Mouse (Mus musculus): ENCODE results near the gene Cacna1e. TPM values are rescaled to one million over a fixed set of nuclear protein-coding genes. Genes with fewer than 3 reads are reported as not detected.

Cacna1e gene
- total RNA-seq, 2 experiments from 2014 or later, result 2.1 to 3.2 TPM

GRCm38 (mm10) chr1:154791544-154792174 lies 92.6 kb downstream of the Cacna1e start:
- ATAC-seq (replicated peaks; ENCODE audit: low FRiP score, low TSS enrichment, poor library complexity, severe bottlenecking), result no peak

GRCm38 (mm10) chr1:154788491-154788890 lies 95.8 kb downstream of the Cacna1e start:
- no peak for ATAC-seq (replicated peaks; ENCODE audit: low FRiP score, low TSS enrichment, poor library complexity, severe bottlenecking)

- peak; percentile 57; the same call in 1 of the 2 replicates for ATAC-seq (replicated peaks; ENCODE audit: low FRiP score, low TSS enrichment, poor library complexity, severe bottlenecking)
These were observed 96.2 kb downstream of the Cacna1e start for GRCm38 (mm10) chr1:154788069-154788468.

DNA sequence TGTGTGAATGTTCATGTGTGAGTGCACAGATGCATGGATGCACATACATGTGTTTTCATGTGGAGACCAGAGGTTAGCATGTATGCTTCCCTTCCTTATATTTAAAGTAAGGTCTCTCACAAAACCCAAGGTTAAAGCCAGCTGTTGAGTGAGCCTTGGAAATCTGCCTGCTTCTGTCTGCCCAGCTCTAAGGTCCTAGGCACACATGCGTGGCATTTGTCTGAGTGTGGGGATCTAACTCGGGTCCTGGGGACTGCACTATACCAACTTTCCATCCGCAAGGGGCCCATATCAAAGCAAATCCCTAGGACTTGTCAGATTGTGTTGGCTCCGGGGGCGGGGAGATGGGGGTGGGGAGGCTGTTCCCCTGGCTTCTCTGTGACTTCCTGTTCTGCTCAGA lies 96.9 kb downstream of the Cacna1e start:
- no peak for ATAC-seq (replicated peaks; ENCODE audit: low FRiP score, low TSS enrichment, poor library complexity, severe bottlenecking)

- ATAC-seq (replicated peaks; ENCODE audit: low FRiP score, low TSS enrichment, poor library complexity, severe bottlenecking), result peak; percentile 86
These were observed 98.0 kb downstream of the Cacna1e start for GRCm38 (mm10) chr1:154786243-154786669.

DNA sequence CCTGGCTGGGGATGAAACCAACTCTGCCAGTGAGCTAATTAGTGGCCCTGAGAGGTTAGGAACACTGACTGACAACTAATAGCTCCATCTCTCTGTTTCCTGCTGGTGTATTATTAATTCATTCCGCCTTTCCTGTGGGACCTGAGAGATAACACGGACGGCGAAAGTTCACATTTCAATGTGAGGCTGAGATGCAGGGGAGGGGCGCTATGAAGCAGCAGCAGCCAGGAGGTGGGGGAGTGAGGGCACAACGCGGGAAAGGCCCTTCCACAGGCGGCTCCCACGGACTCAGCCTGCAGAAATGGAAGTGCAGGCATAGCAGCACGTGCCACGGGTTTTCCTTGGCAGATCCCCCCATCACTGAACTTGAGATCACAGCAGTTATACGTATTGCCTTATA lies 99.4 kb downstream of the Cacna1e start:
- no peak for ATAC-seq (replicated peaks; ENCODE audit: low FRiP score, low TSS enrichment, poor library complexity, severe bottlenecking)

DNA sequence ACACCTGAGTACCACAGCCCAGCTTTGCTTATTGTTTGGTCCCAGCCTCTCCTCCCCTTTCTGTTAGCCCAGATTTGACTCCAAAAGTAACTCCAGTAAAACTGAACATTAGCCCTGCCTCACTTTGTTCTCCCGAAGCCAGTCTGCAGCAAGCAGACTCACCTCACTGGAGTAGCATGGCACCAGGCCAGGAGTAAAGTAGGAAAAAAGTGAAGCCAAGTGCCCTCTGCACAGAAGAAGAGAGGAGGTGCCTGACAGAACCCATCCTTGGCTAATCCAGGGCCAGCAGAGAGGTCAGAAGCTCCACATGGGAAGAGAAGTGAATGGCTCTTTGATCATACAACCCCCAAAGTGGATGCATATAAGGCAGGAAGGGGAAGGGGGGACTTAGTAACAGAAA lies 100.8 kb downstream of the Cacna1e start:
- no peak for ATAC-seq (replicated peaks; ENCODE audit: low FRiP score, low TSS enrichment, poor library complexity, severe bottlenecking)

DNA sequence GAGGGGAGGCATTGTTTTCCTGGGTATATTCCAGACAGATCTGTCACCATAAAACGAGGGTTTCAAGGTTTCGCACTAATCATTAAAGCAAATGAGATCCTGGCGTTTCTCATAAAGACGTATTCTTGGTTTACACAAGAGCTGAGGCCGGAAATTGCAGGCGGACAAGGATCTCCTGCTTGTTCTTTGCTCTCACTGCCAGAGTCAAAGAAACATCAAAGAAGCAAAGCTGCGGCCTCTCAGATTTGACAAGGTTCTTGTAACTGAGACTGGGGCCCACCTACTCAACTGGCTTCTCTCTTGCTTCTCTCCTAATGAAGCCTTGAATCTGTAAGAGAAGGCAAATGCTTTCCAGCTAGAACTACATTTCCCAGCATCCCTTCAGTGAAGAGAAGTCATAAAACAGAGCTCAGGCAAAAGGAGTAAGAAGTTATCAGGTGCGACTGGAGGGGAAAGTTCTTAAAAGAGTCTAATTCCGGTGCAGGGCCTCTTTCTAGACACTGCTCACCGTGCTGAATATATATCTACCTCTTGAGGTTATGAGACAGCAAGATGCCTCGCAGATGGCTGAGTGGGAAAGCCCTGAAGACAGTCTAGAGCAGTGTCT lies 104.3 kb downstream of the Cacna1e start:
- ATAC-seq (replicated peaks; ENCODE audit: low FRiP score, low TSS enrichment, poor library complexity, severe bottlenecking), result no peak

DNA sequence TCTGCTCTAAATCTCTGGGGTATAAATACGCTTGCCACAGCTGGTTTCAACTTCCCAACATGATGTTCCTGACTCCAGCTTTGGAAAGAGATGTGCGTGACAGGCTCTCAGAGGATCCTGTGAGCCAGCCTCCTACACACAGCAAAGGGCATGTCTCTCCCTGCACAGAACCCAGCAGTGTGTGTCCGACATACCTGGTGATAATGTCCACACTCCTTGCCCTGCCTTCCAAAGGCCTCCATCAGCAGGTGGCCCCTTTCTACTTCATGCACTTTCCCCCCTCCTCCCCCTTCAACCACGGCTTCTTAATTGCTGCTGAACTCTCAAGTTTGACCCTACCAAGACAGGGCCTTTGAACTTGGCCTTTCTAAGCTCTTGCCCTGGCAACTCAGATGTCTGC lies 108.0 kb downstream of the Cacna1e start:
- ATAC-seq (replicated peaks; ENCODE audit: low FRiP score, low TSS enrichment, poor library complexity, severe bottlenecking), result no peak

GRCm38 (mm10) chr1:154774468-154774867 lies 109.8 kb downstream of the Cacna1e start:
- no peak for ATAC-seq (replicated peaks; ENCODE audit: low FRiP score, low TSS enrichment, poor library complexity, severe bottlenecking)

GRCm38 (mm10) chr1:154771111-154771510 lies 113.2 kb downstream of the Cacna1e start:
- ATAC-seq (replicated peaks; ENCODE audit: low FRiP score, low TSS enrichment, poor library complexity, severe bottlenecking), result no peak

GRCm38 (mm10) chr1:154770542-154770941 lies 113.8 kb downstream of the Cacna1e start:
- no peak for ATAC-seq (replicated peaks; ENCODE audit: low FRiP score, low TSS enrichment, poor library complexity, severe bottlenecking)

GRCm38 (mm10) chr1:154763132-154763531 lies 121.2 kb downstream of the Cacna1e start:
- ATAC-seq (replicated peaks; ENCODE audit: low FRiP score, low TSS enrichment, poor library complexity, severe bottlenecking), result no peak

DNA sequence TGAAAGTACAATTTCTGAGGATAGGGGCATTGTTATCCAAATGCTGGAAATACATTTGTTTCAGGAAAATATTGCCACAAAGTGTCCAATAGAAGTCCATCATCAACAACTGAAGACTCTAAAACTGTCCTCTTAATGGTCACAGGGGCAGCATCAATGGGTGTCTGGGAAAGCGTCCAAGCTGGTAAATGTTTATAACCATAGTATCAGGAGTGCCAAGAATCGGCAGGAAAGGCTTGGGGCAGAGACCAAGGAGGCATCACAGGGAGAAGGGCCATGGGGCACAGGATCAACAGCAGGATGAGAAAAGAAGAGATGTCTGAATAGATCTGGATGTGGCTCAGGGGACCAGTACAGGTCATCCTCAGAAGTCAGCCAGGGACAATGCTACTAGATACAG lies 132.2 kb downstream of the Cacna1e start:
- ATAC-seq (replicated peaks; ENCODE audit: low FRiP score, low TSS enrichment, poor library complexity, severe bottlenecking), result no peak

DNA sequence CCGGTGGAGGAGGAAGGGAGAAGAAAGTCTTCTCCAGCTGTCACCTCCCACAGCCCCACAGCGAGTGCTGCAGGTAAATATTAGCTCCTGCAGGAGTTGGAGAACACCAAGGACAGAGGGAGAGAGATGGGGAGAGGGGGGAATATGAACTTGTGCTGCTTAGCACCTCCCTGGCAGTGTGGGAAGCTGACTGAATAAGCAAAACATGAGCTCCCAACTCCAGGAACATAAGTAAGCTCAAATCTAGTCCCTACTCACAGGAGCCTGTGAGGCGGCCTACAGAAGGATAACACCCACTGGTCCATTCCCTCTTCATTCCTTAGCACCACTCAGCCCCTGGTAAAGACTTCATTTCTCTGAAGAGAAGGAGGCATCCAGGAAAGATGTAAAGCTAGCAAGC lies 135.8 kb downstream of the Cacna1e start:
- ATAC-seq (replicated peaks; ENCODE audit: low FRiP score, low TSS enrichment, poor library complexity, severe bottlenecking), result no peak

DNA sequence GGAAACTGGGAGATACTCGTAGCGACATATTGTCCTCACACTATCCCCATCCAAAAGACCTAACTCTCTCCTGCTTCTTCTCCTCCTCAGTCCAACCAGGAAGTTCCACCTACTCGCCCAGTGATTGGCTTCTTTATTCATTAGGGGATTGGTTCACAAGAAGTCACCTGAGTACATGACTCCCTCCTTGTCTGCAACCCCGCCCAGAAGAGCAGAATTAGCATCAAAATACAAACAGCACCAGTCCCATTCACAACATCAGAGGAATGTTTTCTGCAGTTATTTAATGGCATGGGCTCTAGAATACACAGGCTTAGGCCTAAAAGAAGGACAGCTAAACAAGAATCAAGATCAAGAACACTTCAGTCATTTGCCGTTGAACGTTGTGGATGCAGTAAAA lies 139.1 kb downstream of the Cacna1e start:
- ATAC-seq (replicated peaks; ENCODE audit: low FRiP score, low TSS enrichment, poor library complexity, severe bottlenecking), result no peak

DNA sequence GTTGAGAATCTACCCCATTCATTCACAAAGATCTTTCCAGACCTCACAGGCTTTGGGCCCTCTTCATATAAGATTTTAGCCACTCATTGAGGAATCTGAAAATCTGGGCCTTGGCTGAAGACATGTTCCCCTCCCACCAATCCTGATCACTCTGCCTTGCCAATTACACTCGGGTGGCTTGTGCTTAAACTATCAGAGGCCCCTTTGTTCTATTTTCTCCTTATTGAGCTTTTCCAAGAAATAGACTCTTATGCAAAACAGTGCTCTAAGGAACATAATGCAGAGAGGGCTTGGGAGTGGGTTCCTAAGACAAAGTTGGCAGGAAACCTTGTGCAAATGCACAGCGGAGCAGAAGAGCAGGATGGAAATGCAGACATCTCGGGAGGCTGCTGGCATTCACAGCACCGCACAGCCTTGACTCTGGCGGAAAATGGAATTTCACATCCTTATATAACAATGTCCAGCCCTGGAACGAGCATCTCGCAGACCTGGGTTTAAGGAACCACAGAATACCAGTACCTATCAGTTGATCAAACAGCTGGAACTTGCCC lies 153.8 kb downstream of the Cacna1e start:
- no peak for ATAC-seq (replicated peaks; ENCODE audit: low FRiP score, low TSS enrichment, poor library complexity, severe bottlenecking)

GRCm38 (mm10) chr1:154729269-154729980 lies 154.9 kb downstream of the Cacna1e start:
- peak; percentile 55; the same call in 1 of the 2 replicates for ATAC-seq (replicated peaks; ENCODE audit: low FRiP score, low TSS enrichment, poor library complexity, severe bottlenecking)

GRCm38 (mm10) chr1:154728682-154729081 lies 155.6 kb downstream of the Cacna1e start:
- ATAC-seq (replicated peaks; ENCODE audit: low FRiP score, low TSS enrichment, poor library complexity, severe bottlenecking), result no peak

- ATAC-seq (replicated peaks; ENCODE audit: low FRiP score, low TSS enrichment, poor library complexity, severe bottlenecking), result no peak
These were observed 156.6 kb downstream of the Cacna1e start for GRCm38 (mm10) chr1:154727696-154728095.
